Mouse (Mus musculus): ENCODE data around the gene Tbx22. TPM values are rescaled to one million over a fixed set of nuclear protein-coding genes. Genes with fewer than 3 reads are reported as not detected.

Gene Tbx22
- 0.06 and 0.12 TPM in 2 replicates for polyA plus RNA-seq (2015; fragmentation: Nextera tagmentation; extraction: Ambion mirVana)

GRCm38 (mm10) chrX:107667664-107668063 is at the start of gene Tbx22:
Tbx22 (plus strand) TSS chrX:107667964.
- WGBS, result 64% methylated on average over 2 of the region's 2 CpGs
- Histone ChIP-seq H3K4me1 (no peaks in the 10 kb centered on the region), H3K4me3 (no peak within 1 kb of the TSS)

GRCm38 (mm10) chrX:107668677-107669076 is 913 bp downstream of the Tbx22 start:
- WGBS, result 29% methylated on average over 1 of the region's 1 CpGs
- Histone ChIP-seq H3K27me3 (no peaks in the 10 kb centered on the region), H3K4me1 (no peaks in the 10 kb centered on the region)

More at GRCm38 (mm10) chrX:107667664-107668063, at the start of gene Tbx22:
- Histone ChIP-seq H3K9me3 (no peaks in the 10 kb centered on the region), H3K36me3 (no peaks in the 10 kb centered on the region), H3K27me3 (no peaks in the 10 kb centered on the region), H3K27ac (no peak within 1 kb of the TSS), H3K4me2 (no peak within 1 kb of the TSS), H3K9ac (no peak within 1 kb of the TSS)
- no peak for ATAC-seq (ENCODE audit: insufficient number of reproducible peaks, low FRiP score, low TSS enrichment, low read depth)

GRCm38 (mm10) chrX:107679203-107679602 is 11.4 kb downstream of the Tbx22 start:
- H3K27ac ChIP-seq, result no peak overlapping the region
- 25% methylated on average over 10 of the region's 10 CpGs for WGBS
- no peaks in the 10 kb centered on the region for H3K9me3 ChIP-seq
- ATAC-seq (ENCODE audit: insufficient number of reproducible peaks, low FRiP score, low TSS enrichment, low read depth), result no peak
- H3K36me3 ChIP-seq, result no peaks in the 10 kb centered on the region
- H3K27me3 ChIP-seq, result peaks cover 25% of the 10 kb centered on the region
- peak overlapping the region; percentile 35 for H3K4me3 ChIP-seq
- no peaks in the 10 kb centered on the region; the same call in 1 of the 2 replicates for H3K4me1 ChIP-seq
- no peak overlapping the region for H3K9ac ChIP-seq
- H3K4me2 ChIP-seq, result peak overlapping the region; percentile 36

More at GRCm38 (mm10) chrX:107668677-107669076, 913 bp downstream of the Tbx22 start:
- Histone ChIP-seq H3K4me3 (no peak overlapping the region), H3K27ac (no peak overlapping the region), H3K9ac (no peak overlapping the region), H3K9me3 (no peaks in the 10 kb centered on the region), H3K36me3 (no peaks in the 10 kb centered on the region), H3K4me2 (no peak overlapping the region)
- ATAC-seq (ENCODE audit: insufficient number of reproducible peaks, low FRiP score, low TSS enrichment, low read depth), result no peak

GRCm38 (mm10) chrX:107708584-107708983 is 40.8 kb downstream of the Tbx22 start:
- no peak overlapping the region for H3K4me2 ChIP-seq
- no peak for ATAC-seq (ENCODE audit: insufficient number of reproducible peaks, low FRiP score, low TSS enrichment, low read depth)
- H3K9me3 ChIP-seq, result no peaks in the 10 kb centered on the region
- no peaks in the 10 kb centered on the region for H3K36me3 ChIP-seq
- H3K9ac ChIP-seq, result no peak overlapping the region
- H3K27me3 ChIP-seq, result no peaks in the 10 kb centered on the region
- no peak overlapping the region for H3K27ac ChIP-seq
- no peak overlapping the region for H3K4me3 ChIP-seq
- no peaks in the 10 kb centered on the region for H3K4me1 ChIP-seq
- 80% methylated on average over 1 of the region's 1 CpGs for WGBS

GRCm38 (mm10) chrX:107723541-107723940 is 55.8 kb downstream of the Tbx22 start:
- no peaks in the 10 kb centered on the region for H3K4me1 ChIP-seq
- no peaks in the 10 kb centered on the region for H3K36me3 ChIP-seq
- no peak overlapping the region for H3K4me3 ChIP-seq
- WGBS, result 23% methylated on average over 1 of the region's 1 CpGs
- H3K27ac ChIP-seq, result no peak overlapping the region
- H3K9me3 ChIP-seq, result no peaks in the 10 kb centered on the region
- no peak for ATAC-seq (ENCODE audit: insufficient number of reproducible peaks, low FRiP score, low TSS enrichment, low read depth)
- H3K27me3 ChIP-seq, result no peaks in the 10 kb centered on the region
- no peak overlapping the region for H3K9ac ChIP-seq
- no peak overlapping the region for H3K4me2 ChIP-seq

Other genes starting within 250 kb of the Tbx22 start
- gene Tent5d, start 124.6 kb downstream of the Tbx22 start, polyA plus RNA-seq (2015; fragmentation: Nextera tagmentation; extraction: Ambion mirVana), result not detected in 2 replicates
- gene 2610002M06Rik, start 148.4 kb downstream of the Tbx22 start, polyA plus RNA-seq (2015; fragmentation: Nextera tagmentation; extraction: Ambion mirVana), result 9.6 and 11.4 TPM in 2 replicates

Data from limb, embryonic 15.5 days (tissue).